In the genomic region with DNA sequence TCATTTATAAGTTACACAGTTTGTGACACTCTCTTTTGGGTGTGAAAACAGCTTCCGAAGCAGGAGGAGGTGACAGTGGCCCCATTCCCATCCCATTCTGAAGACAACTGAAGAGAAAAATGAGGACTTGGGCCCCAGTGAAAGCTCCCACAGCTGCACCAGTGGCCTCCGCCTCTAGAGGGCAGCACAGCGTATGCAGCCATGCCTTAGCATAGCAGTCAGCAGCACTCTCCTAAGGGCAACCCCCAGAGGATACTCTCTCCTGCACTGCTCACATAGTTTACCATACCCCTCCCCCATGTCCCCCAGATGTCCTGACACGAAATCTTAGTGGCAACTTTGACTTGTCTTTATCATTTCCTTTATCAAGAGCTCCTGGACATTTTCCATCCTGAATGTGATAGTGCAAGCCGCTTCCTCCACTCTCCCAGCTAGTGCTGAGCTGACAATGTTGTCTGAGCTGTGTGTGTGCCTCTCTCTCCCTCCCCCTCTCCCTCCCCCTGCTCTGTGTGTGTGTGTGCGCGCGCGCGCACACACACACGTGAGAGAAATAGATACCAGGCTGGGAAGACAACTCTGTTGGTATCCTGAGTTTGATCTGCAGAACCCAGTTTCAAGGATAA, we compare ENCODE assay signal across 9 mouse cellular contexts. TPM values are rescaled to one million over a fixed set of nuclear protein-coding genes. Genes with fewer than 3 reads are reported as not detected.
DNase-seq lines count a peak whose midpoint lies in the region; ATAC-seq and TF ChIP-seq lines count a peak whose summit lies in the region.
"Had no signal": no experiment of that assay in that cellular context is flagged by ENCODE, and none has a peak within 500 bp of the region (broad histone marks: within the 10 kb centered on the region; RNA-seq: fewer than 3 reads in every experiment).

No protein-coding gene starts in this region.

- peak; percentile 96 for TF ChIP-seq CTCF in liver, embryonic 14.5 days (IDR thresholded peaks at IDR 0.05; ENCODE audit: low read depth)
- peak; percentile 97 for TF ChIP-seq CTCF in stomach, postnatal 0 days (IDR thresholded peaks at IDR 0.05; ENCODE audit: low read depth)

- H3K27me3 ChIP-seq in forebrain, embryonic 11.5 days (ENCODE audit: control insufficient read depth, insufficient read depth, low read length): no peaks in the 10 kb centered on the region
- no peaks in the 10 kb centered on the region for H3K27me3 ChIP-seq in heart, embryonic 16.5 days (ENCODE audit: control insufficient read depth, insufficient read depth, low read length)
- no peaks in the 10 kb centered on the region for H3K27me3 ChIP-seq in liver, embryonic 14.5 days (ENCODE audit: control insufficient read depth, insufficient read depth, low read length)
- H3K27me3 ChIP-seq in neural tube, embryonic 12.5 days (replicated peaks): no peaks in the 10 kb centered on the region
- no peaks in the 10 kb centered on the region for H3K27me3 ChIP-seq in stomach, postnatal 0 days (ENCODE audit: control insufficient read depth, insufficient read depth, low read length)

- 0 out of 2 replicates have a peak overlapping the region, but pooled peaks have one; percentile 2 for H3K4me2 ChIP-seq in forebrain, embryonic 11.5 days (ENCODE audit: low read depth, low read length, severe bottlenecking)
- H3K4me2 ChIP-seq in heart, embryonic 16.5 days (ENCODE audit: low read depth, low read length): peak overlapping the region; percentile 41; the same call in 1 of the 2 replicates
- H3K4me2 ChIP-seq in liver, embryonic 14.5 days (ENCODE audit: low read depth): no peak overlapping the region
- 0 out of 2 replicates have a peak overlapping the region, but pooled peaks have one; percentile 22 for H3K4me2 ChIP-seq in neural tube, embryonic 12.5 days (replicated peaks)
- no peak overlapping the region; the same call in 1 of the 2 replicates for H3K4me2 ChIP-seq in stomach, postnatal 0 days (replicated peaks; ENCODE audit: low read depth)

- TF ChIP-seq EP300 in liver, embryonic 14.5 days (IDR thresholded peaks at IDR 0.05; ENCODE audit: low read depth): no peak
- TF ChIP-seq EP300 in stomach, postnatal 0 days (optimal IDR thresholded peaks at IDR 0.05): no peak

- H3K4me3 ChIP-seq in forebrain, embryonic 11.5 days (ENCODE audit: low read depth, low read length): no peak overlapping the region
- H3K4me3 ChIP-seq in heart, embryonic 16.5 days (ENCODE audit: low read length): no peak overlapping the region
- no peak overlapping the region for H3K4me3 ChIP-seq in liver, embryonic 14.5 days (ENCODE audit: insufficient read depth in 1 of 2, low read depth in 2 of 2, low read length in 2 of 2)
- H3K4me3 ChIP-seq in neural tube, embryonic 12.5 days: no peak overlapping the region
- no peak overlapping the region for H3K4me3 ChIP-seq in stomach, postnatal 0 days (ENCODE audit: low read depth, low read length)
- H3K4me3 ChIP-seq: erythroblast, embryonic 14.5 days had no signal

- H3K9me3 ChIP-seq in forebrain, embryonic 11.5 days (ENCODE audit: control insufficient read depth, low read length): no peaks in the 10 kb centered on the region; the same call in 1 of the 2 replicates
- no peaks in the 10 kb centered on the region for H3K9me3 ChIP-seq in heart, embryonic 16.5 days (replicated peaks; ENCODE audit: control insufficient read depth, low read length)
- H3K9me3 ChIP-seq in liver, embryonic 14.5 days (ENCODE audit: control insufficient read depth, low read length): no peaks in the 10 kb centered on the region
- H3K9me3 ChIP-seq in neural tube, embryonic 12.5 days: no peaks in the 10 kb centered on the region
- no peaks in the 10 kb centered on the region for H3K9me3 ChIP-seq in stomach, postnatal 0 days (ENCODE audit: control insufficient read depth, low read length)

- no peak overlapping the region for H3K27ac ChIP-seq in forebrain, embryonic 11.5 days (ENCODE audit: low read depth, low read length)
- H3K27ac ChIP-seq in heart, embryonic 16.5 days (ENCODE audit: low read length): no peak overlapping the region
- no peak overlapping the region for H3K27ac ChIP-seq in liver, embryonic 14.5 days
- no peak overlapping the region for H3K27ac ChIP-seq in neural tube, embryonic 12.5 days
- H3K27ac ChIP-seq in stomach, postnatal 0 days (replicated peaks): no peak overlapping the region

- no peaks in the 10 kb centered on the region for H3K4me1 ChIP-seq in forebrain, embryonic 11.5 days (replicated peaks; ENCODE audit: control insufficient read depth, insufficient read depth, low read length)
- peaks cover 2% of the 10 kb centered on the region; the same call in 1 of the 2 replicates for H3K4me1 ChIP-seq in heart, embryonic 16.5 days (ENCODE audit: control insufficient read depth, insufficient read depth, low read length)
- no peaks in the 10 kb centered on the region; a peak in 1 of 4 replicates for H3K4me1 ChIP-seq in liver, embryonic 14.5 days (replicated peaks; ENCODE audit: control insufficient read depth in 2 of 2, insufficient read depth in 2 of 2, low read length in 1 of 2)
- H3K4me1 ChIP-seq in neural tube, embryonic 12.5 days: no peaks in the 10 kb centered on the region
- no peaks in the 10 kb centered on the region for H3K4me1 ChIP-seq in stomach, postnatal 0 days (replicated peaks; ENCODE audit: control insufficient read depth, insufficient read depth)

- no peaks in the 10 kb centered on the region for H3K36me3 ChIP-seq in forebrain, embryonic 11.5 days (ENCODE audit: control insufficient read depth, insufficient read depth, low read length)
- no peaks in the 10 kb centered on the region for H3K36me3 ChIP-seq in heart, embryonic 16.5 days (ENCODE audit: control insufficient read depth, insufficient read depth)
- H3K36me3 ChIP-seq in liver, embryonic 14.5 days (replicated peaks; ENCODE audit: control insufficient read depth, insufficient read depth, low read depth): no peaks in the 10 kb centered on the region
- no peaks in the 10 kb centered on the region for H3K36me3 ChIP-seq in neural tube, embryonic 12.5 days
- H3K36me3 ChIP-seq in stomach, postnatal 0 days (ENCODE audit: control insufficient read depth, insufficient read depth, low read length): no peaks in the 10 kb centered on the region

- DNase-seq in c-Kit-positive CD71-negative TER-119-negative erythroid progenitor cells, embryonic 14.5 days (ENCODE audit: low read depth): peak; percentile 74
- DNase-seq in forebrain, embryonic 11.5 days (ENCODE audit: low spot score): peak; percentile 92
- DNase-seq in kidney, postnatal 25 days: peak; percentile 88 to 93
- peak; percentile 32 to 42 (median 39) for DNase-seq in liver, embryonic 14.5 days (ENCODE audit: low read depth in 3 of 3, low spot score in 3 of 3)
- DNase-seq in stomach, postnatal 0 days (ENCODE audit: low spot score): peak; percentile 83

- no peak overlapping the region for H3K9ac ChIP-seq in forebrain, embryonic 11.5 days (ENCODE audit: low read length)
- no peak overlapping the region for H3K9ac ChIP-seq in heart, embryonic 16.5 days (ENCODE audit: low read length)
- no peak overlapping the region for H3K9ac ChIP-seq in liver, embryonic 14.5 days (replicated peaks)
- H3K9ac ChIP-seq in neural tube, embryonic 12.5 days: no peak overlapping the region
- H3K9ac ChIP-seq in stomach, postnatal 0 days (ENCODE audit: low read length): no peak overlapping the region

- ATAC-seq in CD4-positive, CD25-positive, alpha-beta regulatory T cell, adult 4 months: peak; percentile 98
- ATAC-seq in forebrain, embryonic 11.5 days (replicated peaks; ENCODE audit: low FRiP score): peak; percentile 93
- ATAC-seq in heart, embryonic 16.5 days (replicated peaks; ENCODE audit: extremely low read depth, insufficient read depth, low FRiP score): peak; percentile 87
- ATAC-seq in liver, embryonic 14.5 days (ENCODE audit: insufficient read depth): peak; percentile 79
- peak; percentile 93 for ATAC-seq in neural tube, embryonic 12.5 days (ENCODE audit: low FRiP score, low read depth)
- ATAC-seq in stomach, postnatal 0 days (ENCODE audit: low FRiP score, low TSS enrichment): peak; percentile 92

- WGBS in forebrain, embryonic 11.5 days: 14% methylated on average over 11 of the region's 11 CpGs
- WGBS in heart, embryonic 16.5 days: 9% methylated on average over 11 of the region's 11 CpGs
- 8% methylated on average over 11 of the region's 11 CpGs for WGBS in liver, embryonic 14.5 days (ENCODE audit: insufficient replicate concordance)
- 13% methylated on average over 11 of the region's 11 CpGs for WGBS in neural tube, embryonic 12.5 days
- WGBS in stomach, postnatal 0 days: 17% methylated on average over 11 of the region's 11 CpGs

RNA-seq across cellular contexts. Expression of a gene that starts 4.4 kb away (rescaled TPM):
- not detected for polyA plus RNA-seq in CD4-positive, CD25-positive, alpha-beta regulatory T cell, adult 4 months (2017; shearing (Covaris generic))
- not detected in 2 replicates for polyA plus RNA-seq in forebrain, embryonic 11.5 days (2014; fragmentation: Nextera tagmentation; extraction: Ambion mirVana)
- not detected in 2 replicates for polyA plus RNA-seq in heart, embryonic 16.5 days (2015; fragmentation: Nextera tagmentation; extraction: Ambion mirVana)
- polyA plus RNA-seq in liver, embryonic 14.5 days (2012; rRNA removed): 0.07 TPM in 1 of 2 replicates, not detected in the other
- polyA plus RNA-seq in liver, embryonic 14.5 days (2014; fragmentation: Nextera tagmentation; extraction: Ambion mirVana): 0.06 and 0.08 TPM in 2 replicates
- not detected in 2 replicates for polyA plus RNA-seq in neural tube, embryonic 12.5 days (2016; fragmentation: Nextera tagmentation; extraction: Ambion mirVana)
- 0.11 and 0.23 TPM in 2 replicates for polyA plus RNA-seq in stomach, postnatal 0 days (2015; fragmentation: Nextera tagmentation; extraction: Ambion mirVana)
- polyA plus RNA-seq: erythroblast, embryonic 14.5 days had no signal

RNA-seq across cellular contexts. Expression of a gene that starts 13.8 kb away (rescaled TPM):
- polyA plus RNA-seq in CD4-positive, CD25-positive, alpha-beta regulatory T cell, adult 4 months (2017; shearing (Covaris generic)): 100 to 1,000 TPM; 106 to 121 TPM
- not detected in 2 replicates for polyA plus RNA-seq in forebrain, embryonic 11.5 days (2014; fragmentation: Nextera tagmentation; extraction: Ambion mirVana)
- polyA plus RNA-seq in heart, embryonic 16.5 days (2015; fragmentation: Nextera tagmentation; extraction: Ambion mirVana): 11.6 and 20.9 TPM in 2 replicates
- 3.1 and 4.3 TPM in 2 replicates for polyA plus RNA-seq in liver, embryonic 14.5 days (2012; rRNA removed)
- polyA plus RNA-seq in liver, embryonic 14.5 days (2014; fragmentation: Nextera tagmentation; extraction: Ambion mirVana): 10.2 and 13.2 TPM in 2 replicates
- 0.28 TPM in 1 of 2 replicates, not detected in the other for polyA plus RNA-seq in neural tube, embryonic 12.5 days (2016; fragmentation: Nextera tagmentation; extraction: Ambion mirVana)
- polyA plus RNA-seq in stomach, postnatal 0 days (2015; fragmentation: Nextera tagmentation; extraction: Ambion mirVana): 0.62 and 0.79 TPM in 2 replicates
- polyA plus RNA-seq: erythroblast, embryonic 14.5 days had no signal

RNA-seq across cellular contexts. Expression of a gene that starts 15.1 kb away (rescaled TPM):
- polyA plus RNA-seq in CD4-positive, CD25-positive, alpha-beta regulatory T cell, adult 4 months (2017; shearing (Covaris generic)): 1 to 10 TPM in 1 of 2 experiments, not detected in 1; 2.5 TPM
- polyA plus RNA-seq in forebrain, embryonic 11.5 days (2014; fragmentation: Nextera tagmentation; extraction: Ambion mirVana): 0.04 TPM in 1 of 2 replicates, not detected in the other
- polyA plus RNA-seq in heart, embryonic 16.5 days (2015; fragmentation: Nextera tagmentation; extraction: Ambion mirVana): 0.17 TPM in 2 replicates
- polyA plus RNA-seq in liver, embryonic 14.5 days (2012; rRNA removed): 0.64 and 0.69 TPM in 2 replicates
- 0.24 and 0.38 TPM in 2 replicates for polyA plus RNA-seq in liver, embryonic 14.5 days (2014; fragmentation: Nextera tagmentation; extraction: Ambion mirVana)
- 0.20 TPM in 1 of 2 replicates, not detected in the other for polyA plus RNA-seq in neural tube, embryonic 12.5 days (2016; fragmentation: Nextera tagmentation; extraction: Ambion mirVana)
- 0.12 and 0.17 TPM in 2 replicates for polyA plus RNA-seq in stomach, postnatal 0 days (2015; fragmentation: Nextera tagmentation; extraction: Ambion mirVana)
- polyA plus RNA-seq: erythroblast, embryonic 14.5 days had no signal

RNA-seq across cellular contexts. Expression of a gene that starts 17.5 kb away (rescaled TPM):
- polyA plus RNA-seq in CD4-positive, CD25-positive, alpha-beta regulatory T cell, adult 4 months (2017; shearing (Covaris generic)): not detected
- polyA plus RNA-seq in forebrain, embryonic 11.5 days (2014; fragmentation: Nextera tagmentation; extraction: Ambion mirVana): not detected in 2 replicates
- not detected in 2 replicates for polyA plus RNA-seq in heart, embryonic 16.5 days (2015; fragmentation: Nextera tagmentation; extraction: Ambion mirVana)
- not detected in 2 replicates for polyA plus RNA-seq in liver, embryonic 14.5 days (2012; rRNA removed)
- not detected in 2 replicates for polyA plus RNA-seq in liver, embryonic 14.5 days (2014; fragmentation: Nextera tagmentation; extraction: Ambion mirVana)
- polyA plus RNA-seq in neural tube, embryonic 12.5 days (2016; fragmentation: Nextera tagmentation; extraction: Ambion mirVana): not detected in 2 replicates
- not detected in 2 replicates for polyA plus RNA-seq in stomach, postnatal 0 days (2015; fragmentation: Nextera tagmentation; extraction: Ambion mirVana)
- polyA plus RNA-seq: erythroblast, embryonic 14.5 days had no signal

RNA-seq across cellular contexts. Expression of a gene that starts 20.8 kb away (rescaled TPM):
- polyA plus RNA-seq in CD4-positive, CD25-positive, alpha-beta regulatory T cell, adult 4 months (2017; shearing (Covaris generic)): 100 to 1,000 TPM; 177 to 184 TPM
- 193 and 201 TPM in 2 replicates for polyA plus RNA-seq in forebrain, embryonic 11.5 days (2014; fragmentation: Nextera tagmentation; extraction: Ambion mirVana)
- polyA plus RNA-seq in heart, embryonic 16.5 days (2015; fragmentation: Nextera tagmentation; extraction: Ambion mirVana): 803 and 831 TPM in 2 replicates
- polyA plus RNA-seq in liver, embryonic 14.5 days (2012; rRNA removed): 79.1 and 116 TPM in 2 replicates
- polyA plus RNA-seq in liver, embryonic 14.5 days (2014; fragmentation: Nextera tagmentation; extraction: Ambion mirVana): 261 and 265 TPM in 2 replicates
- polyA plus RNA-seq in neural tube, embryonic 12.5 days (2016; fragmentation: Nextera tagmentation; extraction: Ambion mirVana): 166 and 188 TPM in 2 replicates
- polyA plus RNA-seq in stomach, postnatal 0 days (2015; fragmentation: Nextera tagmentation; extraction: Ambion mirVana): 513 and 521 TPM in 2 replicates

Comparison
In these comparisons a context has a peak if more than half of its experiments do, and no peak if none do; other contexts are left out.
1. DNase-seq: peak in every context shown above with its lines; median percentile 92 in forebrain, embryonic 11.5 days; 90 in kidney, postnatal 25 days; 83 in stomach, postnatal 0 days; 74 in c-Kit-positive CD71-negative TER-119-negative erythroid progenitor cells, embryonic 14.5 days; 39 in liver, embryonic 14.5 days.
2. H3K4me2 ChIP-seq: peak in forebrain, embryonic 11.5 days (single experiment), heart, embryonic 16.5 days (single experiment) and neural tube, embryonic 12.5 days (single experiment); none in liver, embryonic 14.5 days (single experiment) and stomach, postnatal 0 days (single experiment).
3. Peak in every context shown above with its lines, with median percentiles within 50 percentile points of each other: ATAC-seq.